Mouse (Mus musculus): ENCODE results near the gene Abcc6. TPM values are rescaled to one million over a fixed set of nuclear protein-coding genes. Genes with fewer than 3 reads are reported as not detected.
"Not testable (repeated sequence)": the region's sequence is repeated elsewhere in the genome, so short reads cannot be mapped to it uniquely, and the experiment has no call there.

The Abcc6 gene
- total RNA-seq, 4 experiments from 2014 or later = 1.9 to 2.5 (median 2.3) TPM

DNA sequence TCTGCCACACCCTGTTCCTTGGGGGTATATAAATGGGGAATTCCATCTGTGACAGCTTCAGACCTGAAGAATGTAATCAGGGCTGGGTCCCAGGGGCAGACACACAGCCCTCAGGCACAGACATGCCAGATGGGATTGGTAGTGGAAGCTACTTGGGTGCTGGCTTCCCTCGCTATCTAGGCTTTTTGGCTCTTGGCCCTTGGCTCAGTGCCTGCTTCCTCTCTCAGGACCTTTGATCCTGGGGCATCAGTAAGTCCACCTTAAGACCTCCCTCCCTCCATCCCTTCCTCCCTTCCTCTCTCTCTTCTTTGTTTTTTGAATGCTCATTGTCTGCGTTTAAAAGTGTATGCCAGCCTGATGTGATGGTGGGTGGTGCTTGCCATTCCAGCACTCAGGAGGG lies 90.3 kb downstream of the Abcc6 start:
- no peak for DNase-seq (ENCODE audit: low spot score in 2 of 2)

DNA sequence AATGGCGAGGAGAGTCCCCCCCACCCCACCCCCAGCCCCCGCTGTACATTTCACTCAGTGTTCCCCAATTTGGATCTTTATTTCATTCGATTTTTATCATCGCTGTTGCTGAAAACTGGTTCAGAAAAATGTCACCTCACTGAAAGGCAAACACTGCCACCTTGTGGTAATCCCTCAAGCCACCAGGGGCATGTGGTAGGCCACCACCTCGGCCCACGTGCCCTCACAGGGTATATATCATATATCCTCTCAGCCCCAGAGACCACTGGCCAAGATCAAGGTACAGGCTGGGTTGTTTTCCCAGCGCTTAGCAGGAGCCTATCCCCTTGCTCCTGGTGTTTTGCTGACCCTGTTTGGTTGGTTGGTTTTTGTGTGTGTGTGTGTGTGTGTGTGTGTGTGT lies 95.0 kb downstream of the Abcc6 start:
- no peak for DNase-seq (ENCODE audit: low spot score in 2 of 2)

DNA sequence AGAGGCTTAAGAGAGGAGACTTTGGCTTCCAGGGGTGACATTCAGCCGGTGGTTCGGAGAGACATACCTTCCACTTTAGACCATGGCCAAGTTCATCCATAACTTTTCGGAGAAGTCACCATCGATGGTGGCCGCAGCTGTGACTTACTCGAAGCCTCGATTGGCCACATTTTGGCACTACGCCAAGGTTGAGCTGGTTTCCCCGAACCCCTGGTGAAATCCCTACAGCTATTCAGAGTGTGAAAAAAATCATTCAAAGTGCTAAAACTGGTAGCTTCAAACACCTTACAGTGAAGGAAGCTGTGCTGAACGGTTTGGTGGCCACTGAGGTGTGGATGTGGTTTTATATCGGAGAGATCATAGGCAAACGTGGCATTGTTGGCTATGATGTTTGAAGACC lies 96.3 kb downstream of the Abcc6 start:
- DNase-seq (ENCODE audit: low spot score in 2 of 2) = not testable (repeated sequence)

DNA sequence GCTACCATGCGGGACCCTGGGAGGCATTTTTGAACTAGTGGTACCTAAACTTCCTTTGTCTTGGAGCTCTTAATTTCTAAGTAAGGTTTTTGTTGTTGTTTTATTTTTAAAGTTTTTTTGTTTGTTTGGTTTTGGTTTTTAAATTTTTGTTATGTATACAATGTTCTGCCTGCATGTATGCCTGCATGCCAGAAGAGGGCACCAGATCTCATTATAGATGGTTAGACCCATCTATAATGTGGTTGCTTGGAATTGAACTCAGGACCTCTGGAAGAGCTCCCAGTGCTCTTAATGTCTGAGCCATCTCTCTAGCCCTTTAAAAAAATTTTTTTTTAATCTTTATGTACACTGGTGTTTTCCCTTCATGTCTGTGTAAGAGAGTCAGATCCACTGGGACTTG lies 100.4 kb downstream of the Abcc6 start:
- no peak for DNase-seq (ENCODE audit: low spot score in 2 of 2)

DNA sequence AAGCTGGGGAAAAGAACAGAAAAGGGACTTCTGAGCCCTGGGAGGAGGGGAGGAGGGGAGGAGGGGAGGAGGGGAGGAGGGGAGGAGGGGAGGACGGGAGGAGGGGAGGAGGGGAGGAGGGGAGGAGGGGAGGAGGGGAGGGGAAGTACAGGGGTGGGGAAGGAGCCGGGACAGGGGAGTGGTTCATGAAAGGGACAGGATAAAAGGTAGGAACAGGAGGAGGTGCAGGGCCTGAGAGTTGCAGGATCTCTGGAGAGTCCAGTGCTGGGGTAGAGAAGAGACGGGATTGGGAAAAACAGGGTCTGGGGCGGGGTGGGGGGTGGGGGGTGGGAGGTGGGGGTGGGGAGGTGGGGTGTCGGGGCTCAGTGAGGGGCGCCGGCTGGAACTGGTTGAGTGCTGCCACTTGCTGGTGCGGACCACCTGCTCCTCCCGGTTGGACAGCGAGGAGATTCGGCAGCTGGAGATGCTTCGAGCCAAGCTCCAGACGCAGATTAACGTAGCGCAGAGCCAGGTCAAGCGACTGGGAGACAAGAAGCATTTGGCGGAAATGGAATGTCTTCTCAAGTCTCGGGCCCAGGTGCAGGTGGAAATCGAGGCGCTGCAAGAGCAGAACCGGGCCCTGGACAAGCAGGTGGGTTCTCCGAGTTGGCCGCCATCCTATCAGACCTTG lies 101.3 kb downstream of the Abcc6 start:
- DNase-seq (ENCODE audit: low spot score in 2 of 2) = no peak

DNA sequence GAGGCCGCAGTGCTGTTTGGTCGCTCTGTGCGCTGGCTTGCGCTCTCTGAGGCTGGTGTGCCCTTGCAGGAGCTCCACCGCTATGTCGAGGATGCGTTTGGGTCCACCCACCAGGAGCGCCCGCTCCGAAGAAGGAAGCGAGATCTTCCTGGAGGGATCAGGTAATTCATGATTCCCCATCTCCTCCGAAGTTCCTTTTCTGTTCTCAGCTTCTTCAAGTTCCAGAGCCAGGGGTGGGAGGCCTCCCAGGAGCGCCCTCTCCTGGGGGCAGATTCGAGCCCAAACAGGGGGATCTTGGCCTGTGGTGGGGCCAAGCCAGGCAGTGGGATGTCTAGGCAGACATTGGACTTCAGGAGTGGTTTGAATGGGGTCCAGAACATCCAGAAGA lies 105.7 kb downstream of the Abcc6 start:
- DNase-seq (ENCODE audit: low spot score in 2 of 2) = no peak

DNA sequence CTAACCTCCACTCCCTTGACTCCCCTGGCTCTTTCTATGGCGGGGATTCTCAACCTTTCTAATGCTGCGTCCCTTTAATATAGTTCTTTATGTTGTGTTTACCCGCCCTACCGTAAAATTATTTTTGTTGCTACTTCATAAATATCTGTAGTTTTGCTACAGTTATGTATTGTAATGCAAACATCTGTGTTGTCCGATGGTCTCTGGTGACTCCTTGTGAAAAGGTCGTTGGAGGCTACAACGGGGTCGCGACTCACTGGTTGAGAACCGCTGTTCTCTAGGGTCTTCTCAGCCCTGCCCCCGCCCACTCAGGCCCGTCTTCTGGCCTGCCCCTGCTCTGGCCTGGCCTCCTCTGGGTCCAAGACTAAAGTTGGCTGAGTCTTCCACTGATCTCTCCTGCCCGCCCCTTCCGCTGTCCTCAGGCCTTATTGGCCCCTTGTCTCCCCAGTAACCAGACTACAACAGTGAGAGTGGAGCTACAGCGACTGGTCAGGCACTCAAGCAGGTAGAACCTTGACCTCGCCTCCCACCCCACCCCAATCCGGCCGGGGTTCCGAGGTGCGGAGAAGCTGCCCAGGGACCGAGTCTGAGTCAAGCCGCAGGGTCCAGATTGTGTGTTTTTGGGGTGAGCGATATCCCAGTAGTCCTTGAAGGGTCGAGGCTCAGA lies 106.2 kb downstream of the Abcc6 start, which contains the start of gene Ccdc114:
Gene Ccdc114 (plus strand): TSS at position 311 of the 667 bp plus-strand sequence.
- no peak for DNase-seq (ENCODE audit: low spot score in 2 of 2)

DNA sequence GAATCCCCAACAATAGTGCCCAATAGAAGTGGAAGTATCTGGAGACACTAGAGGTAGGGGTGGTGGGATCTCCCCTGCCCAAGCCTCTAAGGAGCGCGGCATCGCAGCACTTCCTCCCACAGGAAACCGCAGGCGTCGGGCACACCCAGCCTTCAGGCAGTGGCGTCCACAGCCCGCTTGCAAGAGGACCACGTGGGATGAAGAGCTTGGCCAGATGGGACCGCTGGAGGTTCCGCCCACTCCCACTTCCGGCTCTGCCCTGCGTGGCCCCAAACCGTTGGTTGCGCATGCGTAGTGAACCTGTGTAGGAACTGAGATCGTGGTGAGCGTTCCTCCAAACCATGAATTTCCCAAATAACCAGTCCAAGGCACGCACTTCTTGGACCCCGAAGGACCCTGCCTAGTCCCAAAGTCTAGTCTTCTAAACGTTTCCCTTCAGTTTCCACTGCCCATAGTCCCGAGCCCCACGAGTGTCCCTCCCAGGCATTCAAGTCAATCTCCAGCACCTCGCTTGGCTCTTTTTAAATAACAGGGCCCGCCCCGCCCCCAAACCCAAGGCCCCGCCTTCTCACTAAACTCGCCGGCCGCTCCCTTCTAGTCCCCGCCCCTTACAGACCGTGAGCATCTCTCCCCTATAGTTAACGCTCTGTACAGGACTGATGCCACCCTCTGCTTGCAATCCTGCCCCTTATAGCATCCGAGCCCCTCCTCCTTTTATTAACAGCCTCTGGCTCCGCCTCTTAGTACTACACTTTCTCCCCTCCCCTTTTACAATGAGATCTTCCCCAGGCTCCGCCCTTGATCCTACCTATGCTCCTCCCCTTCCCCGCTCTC lies 107.0 kb downstream of the Abcc6 start:
- peak; percentile 81 to 95 for DNase-seq (ENCODE audit: low spot score in 2 of 2)

DNA sequence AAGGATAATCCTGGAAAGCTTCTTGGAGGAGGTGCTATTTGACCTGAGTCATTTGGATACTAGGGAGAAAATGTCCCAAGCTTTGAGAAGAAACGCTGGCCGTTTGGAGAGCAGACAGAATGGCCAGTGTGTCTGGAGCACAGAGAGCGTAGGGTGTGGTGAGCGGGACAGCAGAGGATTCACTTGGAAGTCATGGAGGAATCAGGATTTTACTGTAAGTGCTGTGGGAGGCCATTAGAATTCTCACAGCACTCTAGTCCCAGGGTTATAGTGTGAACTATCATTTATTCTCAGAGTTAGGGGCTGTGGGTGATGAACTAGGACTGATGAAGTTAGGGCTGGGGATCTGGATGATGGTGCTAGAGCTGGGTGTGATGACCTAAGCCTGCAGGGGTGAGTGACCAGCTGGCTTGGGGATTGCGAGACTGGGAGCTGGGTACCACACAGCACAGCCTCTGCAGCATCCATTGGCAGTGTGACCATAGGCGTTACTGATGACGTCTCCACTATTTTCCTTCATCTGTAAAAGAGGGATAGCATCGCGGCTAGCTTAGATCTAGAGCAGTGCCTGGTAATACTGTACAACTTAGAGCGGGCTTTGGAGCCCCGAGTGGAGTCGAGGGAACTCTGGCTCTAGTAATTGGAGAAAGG lies 108.0 kb downstream of the Abcc6 start:
- DNase-seq (ENCODE audit: low spot score in 2 of 2) = no peak

DNA sequence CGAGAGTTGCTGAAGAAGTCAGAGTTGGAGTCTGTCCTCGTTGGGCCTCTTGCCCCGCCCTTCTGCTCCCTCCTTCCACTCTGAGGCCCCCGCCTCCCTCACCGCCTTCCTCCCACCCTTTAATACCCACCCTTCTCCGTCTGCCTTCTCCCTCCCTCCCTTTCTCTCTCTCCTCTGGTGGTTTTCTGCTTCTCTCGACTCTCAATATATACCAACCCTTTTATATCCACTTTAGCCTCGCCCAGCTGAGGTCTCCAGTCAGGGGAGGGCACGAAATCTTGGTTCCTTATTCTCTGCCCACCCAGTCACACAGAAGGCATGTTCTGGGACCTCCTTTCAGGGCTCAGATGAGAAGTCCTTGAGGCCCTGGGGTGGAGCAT lies 108.9 kb downstream of the Abcc6 start, which contains the start of gene Emp3:
Gene Emp3 (minus strand): TSS at position 163 of the 380 bp plus-strand sequence.
- DNase-seq (ENCODE audit: low spot score in 2 of 2) = no peak

DNA sequence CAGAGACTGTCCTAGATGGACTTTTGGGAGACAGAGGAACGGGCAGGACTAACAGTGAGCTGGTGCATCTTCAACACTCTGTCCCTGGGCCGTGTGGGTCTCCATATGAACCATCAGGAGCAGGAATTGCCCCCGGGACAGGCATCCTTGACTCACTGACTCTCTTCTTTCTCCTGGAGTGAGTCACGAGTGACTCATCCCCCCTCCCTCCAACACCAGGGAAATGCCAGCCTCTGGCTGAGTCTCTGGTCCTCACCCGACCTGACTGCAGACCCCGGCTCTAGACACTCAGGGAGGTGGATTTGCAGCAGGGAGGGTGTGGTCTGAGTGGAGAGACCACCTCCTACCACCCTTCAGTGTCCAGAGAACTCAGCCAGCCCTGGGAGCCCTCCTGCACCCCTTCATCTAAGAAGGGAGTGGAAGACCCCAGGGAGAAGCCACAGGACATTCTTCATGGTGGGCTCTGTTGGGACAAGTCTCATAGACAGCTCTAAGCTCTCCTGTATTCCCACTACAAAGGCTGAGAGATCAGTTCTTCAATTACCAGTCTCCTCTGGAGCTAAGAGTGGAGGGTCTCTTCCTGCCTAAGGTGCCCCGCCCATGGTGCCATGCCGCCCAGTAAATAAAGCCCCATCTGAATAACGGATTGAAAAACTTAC lies 109.4 kb downstream of the Abcc6 start:
- no peak for DNase-seq (ENCODE audit: low spot score in 2 of 2)

DNA sequence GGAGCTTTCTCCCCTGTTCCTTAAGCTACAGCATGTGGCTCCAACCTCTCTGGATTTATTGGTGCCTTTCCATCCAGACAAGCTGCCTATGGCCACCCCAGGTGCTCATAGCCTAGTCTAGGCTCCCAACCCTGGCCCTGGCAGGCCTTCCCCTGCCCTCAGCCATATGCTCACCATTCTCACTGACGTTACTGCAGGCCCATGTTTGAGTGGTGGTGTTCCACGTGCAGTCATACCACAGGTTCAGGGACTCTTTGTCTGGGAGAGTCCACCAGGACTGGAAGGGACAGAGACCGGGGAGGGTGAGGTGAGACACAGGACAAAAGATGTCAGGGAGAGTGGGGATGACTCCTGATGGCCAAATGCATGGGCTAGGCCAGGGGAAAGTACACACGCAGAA lies 110.3 kb downstream of the Abcc6 start:
- DNase-seq (ENCODE audit: low spot score in 2 of 2) = no peak

DNA sequence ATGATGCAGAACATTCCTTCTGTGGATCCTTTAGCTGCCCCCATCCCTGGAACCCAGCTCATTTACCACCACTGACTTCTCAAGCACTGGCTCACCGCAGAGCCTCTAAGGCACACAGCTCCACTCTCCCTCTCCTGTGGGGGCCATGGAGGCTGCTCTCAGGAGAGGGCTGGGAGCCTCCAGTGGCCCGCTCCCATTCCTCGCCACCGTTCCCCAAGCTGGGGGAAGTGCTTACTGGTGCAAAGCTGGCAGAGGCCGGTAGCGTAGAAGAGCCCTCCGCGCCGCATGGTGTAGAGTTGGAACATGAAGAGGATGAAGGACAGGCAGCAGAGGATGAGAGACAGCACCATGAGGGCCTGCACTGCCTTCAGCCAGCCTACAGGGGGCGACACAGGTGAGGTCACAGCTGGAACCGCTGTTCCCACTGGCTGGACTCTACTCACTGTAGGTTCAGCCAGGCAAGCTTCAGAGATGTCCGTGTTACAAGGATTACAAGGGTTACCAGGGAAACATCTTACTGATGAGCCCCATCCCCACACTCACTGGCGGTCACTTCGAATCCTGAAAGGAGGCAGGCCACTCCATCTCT lies 110.9 kb downstream of the Abcc6 start:
- DNase-seq (ENCODE audit: low spot score in 2 of 2) = no peak

DNA sequence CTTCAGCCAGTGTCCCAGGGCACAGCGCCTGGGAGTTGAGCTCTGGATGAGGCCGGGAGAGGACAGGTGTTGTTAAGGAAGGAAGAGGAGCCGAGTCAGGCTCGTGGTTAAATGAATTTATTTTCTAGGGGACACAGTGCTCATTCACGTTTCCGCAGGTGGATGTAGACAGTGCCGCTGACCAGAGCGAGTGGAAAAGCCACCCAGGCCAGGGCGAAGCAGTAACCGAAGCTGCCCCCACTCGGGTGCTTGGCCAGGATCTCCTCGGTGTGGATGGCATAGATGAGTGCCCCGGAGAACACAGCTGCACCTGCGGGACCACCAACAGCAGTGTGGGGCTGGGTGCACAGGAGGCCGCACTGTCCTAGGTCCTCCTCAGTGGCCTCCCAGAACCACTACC lies 112.2 kb downstream of the Abcc6 start:
- no peak for DNase-seq (ENCODE audit: low spot score in 2 of 2)

Other genes starting within 250 kb of the Abcc6 start
- 100 to 1,000 TPM; 219 to 241 (median 237) TPM for gene Lmtk3, start 246.6 kb downstream of the Abcc6 start, total RNA-seq (2022)
- 10 to 100 TPM; 12.9 to 15.9 (median 14.9) TPM for gene Sult2b1, start 245.6 kb downstream of the Abcc6 start, total RNA-seq (2022)
- 100 to 1,000 TPM; 184 to 196 (median 188) TPM for gene Cyth2, start 215.7 kb downstream of the Abcc6 start, total RNA-seq (2022)
- 1 to 10 TPM; 1.9 to 2.5 (median 2.3) TPM for gene Kcnj14, start 205.5 kb downstream of the Abcc6 start, total RNA-seq (2022)
- gene Grwd1, start 199.4 kb downstream of the Abcc6 start, total RNA-seq (2022) = 10 to 100 TPM; 20.5 to 22.8 (median 21.6) TPM
- gene Kdelr1, start 157.5 kb downstream of the Abcc6 start, total RNA-seq (2022) = 10 to 100 TPM; 67.2 to 79.8 (median 74.9) TPM
- gene Grin2d, start 151.9 kb downstream of the Abcc6 start, total RNA-seq (2022) = 10 to 100 TPM; 11.1 to 12.9 (median 11.8) TPM
- gene Syngr4, start 133.6 kb downstream of the Abcc6 start, total RNA-seq (2022) = under 1 TPM in 1 of 4 experiments, not detected in 3; 0.98 TPM
- 10 to 100 TPM; 18.7 to 24.9 (median 22.7) TPM for gene Tmem143, start 133.4 kb downstream of the Abcc6 start, total RNA-seq (2022)
- gene Emp3, start 108.9 kb downstream of the Abcc6 start, total RNA-seq (2022) = 1 to 10 TPM; 4.3 to 7.4 (median 6.3) TPM
- 1 to 10 TPM; 2.1 to 3.7 (median 2.9) TPM for gene Ccdc114, start 106.2 kb downstream of the Abcc6 start, total RNA-seq (2022)
- gene Nomo1, start 3.4 kb upstream of the Abcc6 start, total RNA-seq (2022) = 100 to 1,000 TPM; 100 to 108 (median 103) TPM
- gene Kcnj11, start 70.5 kb upstream of the Abcc6 start, total RNA-seq (2022) = 10 to 100 TPM; 38.1 to 45.7 (median 42.5) TPM
- 10 to 100 TPM; 33.4 to 41.0 (median 38.5) TPM for gene Abcc8, start 149.7 kb upstream of the Abcc6 start, total RNA-seq (2022)
- under 1 TPM in 2 of 4 experiments, not detected in 2; 0.24 to 0.79 TPM for gene Ush1c, start 208.2 kb upstream of the Abcc6 start, total RNA-seq (2022)
- under 1 TPM; 0.07 to 0.11 (median 0.10) TPM for gene Otog, start 210.7 kb upstream of the Abcc6 start, total RNA-seq (2022)